Mouse (Mus musculus) small intestine, adult 2 months (tissue): ENCODE data around the gene Arhgap33. TPM values are rescaled to one million over a fixed set of nuclear protein-coding genes. Genes with fewer than 3 reads are reported as not detected.

Source experiments
- H3K27ac ChIP-seq: fragments of 200-500 bp; 2 replicates; pipeline ENCODE4 v1.5.1; 2012; ENCODE audit warnings: low read depth, low read length, control low read depth, inconsistent platforms; ENCODE audit not compliant: insufficient read depth
- H3K27me3 ChIP-seq: fragments of 200-500 bp; 2 replicates; pipeline ENCODE4 v1.6.1; 2012; ENCODE audit warnings: mild to moderate bottlenecking, moderate library complexity, low read length, inconsistent platforms; ENCODE audit not compliant: control insufficient read depth, insufficient read depth
- H3K36me3 ChIP-seq: fragments of 200-500 bp; 2 replicates; pipeline ENCODE4 v1.6.1; 2012; ENCODE audit warnings: mild to moderate bottlenecking, low read length, control low read depth, inconsistent platforms; ENCODE audit not compliant: control insufficient read depth, insufficient read depth
- H3K4me1 ChIP-seq: fragments of 200-500 bp; 2 replicates; pipeline ENCODE4 v1.6.1; 2012; ENCODE audit warnings: low read length, inconsistent platforms, mixed read lengths; ENCODE audit not compliant: control insufficient read depth, insufficient read depth, insufficient read length
- H3K4me3 ChIP-seq: fragments of 200-500 bp; 2 replicates; pipeline ENCODE4 v1.5.1; 2012; ENCODE audit warnings: low read depth, mild to moderate bottlenecking, control low read depth, inconsistent platforms, low read length, moderate library complexity
- CTCF ChIP-seq: fragments of 200-500 bp; IDR thresholded peaks from 2 replicates; pipeline ENCODE4 v1.5.1; 2012; ENCODE audit warnings: low read depth, mild to moderate bottlenecking, control low read depth, inconsistent platforms, low read length, moderate library complexity, mixed read lengths; ENCODE audit not compliant: insufficient replicate concordance, insufficient read length; ENCODE audit errors: extremely low read depth
- POLR2A ChIP-seq: fragments of 200-500 bp; IDR thresholded peaks from 2 replicates; pipeline ENCODE4 v1.6.1; 2012; ENCODE audit warnings: low read depth, mild to moderate bottlenecking, control low read depth, inconsistent platforms, low read length, moderate library complexity
- WGBS: fragments of 180-500 bp; shearing (Covaris S2); methylation state at CpG from one replicate; pipeline ENCODE4 v1.1.7; 2018; 5-methylcytosine and 5-hydroxymethylcytosine counted together
- polyA plus RNA-seq: library from polyadenylated mRNA; depleted of rRNA; stranded (reverse); fragments of >200 nt; gene quantifications from 2 replicates; pipeline ENCODE4 v1.2.3, GENCODE M21; 2012; rRNA removed

Arhgap33 gene
- polyA plus RNA-seq, result 8.7 and 12.0 TPM in 2 replicates

- TF ChIP-seq CTCF (no peak), POLR2A (no peak; the same call in 1 of the 2 replicates)
- 2% methylated on average over 80 of the region's 84 CpGs for WGBS
Measured at GRCm38 (mm10) chr7:30534633-30535577, at the start of gene Arhgap33. TSS of gene Arhgap33 (minus strand) at chr7:30535060.

DNA sequence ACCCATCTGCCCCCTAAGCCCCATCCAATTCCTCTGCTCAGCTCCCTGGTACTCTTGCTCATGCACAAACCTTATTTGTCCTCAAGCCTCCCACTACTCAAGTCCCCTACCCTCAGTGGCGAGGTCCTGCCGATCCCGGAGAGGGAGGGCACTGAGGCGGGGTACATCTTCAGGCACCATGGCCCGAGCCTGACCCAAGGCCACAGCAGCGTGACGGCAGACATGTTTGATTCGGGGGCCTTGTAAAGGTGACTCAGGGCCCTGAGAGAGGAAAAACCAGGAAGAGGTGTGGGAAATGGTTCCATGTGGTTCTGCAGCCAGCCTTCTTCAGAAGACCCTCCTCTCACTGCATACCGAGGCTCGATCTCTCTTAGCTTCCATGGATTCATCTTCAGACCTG is 49.5 kb upstream of the Arhgap33 start:
- WGBS, result 95% methylated on average over 10 of the region's 10 CpGs
- H3K4me1 ChIP-seq, result peaks cover 3% of the 10 kb centered on the region; the same call in 1 of the 2 replicates
- no peak overlapping the region for H3K27ac ChIP-seq
- H3K4me3 ChIP-seq, result no peak overlapping the region
- peaks cover 67% of the 10 kb centered on the region for H3K36me3 ChIP-seq
- TF ChIP-seq POLR2A, result no peak
- TF ChIP-seq CTCF, result no peak
- H3K27me3 ChIP-seq, result no peaks in the 10 kb centered on the region

More at GRCm38 (mm10) chr7:30534633-30535577, at the start of gene Arhgap33:
- H3K27ac ChIP-seq, result no peak within 1 kb of the TSS
- peaks cover 2% of the 10 kb centered on the region; the same call in 1 of the 2 replicates for H3K36me3 ChIP-seq
- peak within 1 kb of the TSS; percentile 96 for H3K4me3 ChIP-seq
- peaks cover 5% of the 10 kb centered on the region for H3K4me1 ChIP-seq
- H3K27me3 ChIP-seq, result no peaks in the 10 kb centered on the region

DNA sequence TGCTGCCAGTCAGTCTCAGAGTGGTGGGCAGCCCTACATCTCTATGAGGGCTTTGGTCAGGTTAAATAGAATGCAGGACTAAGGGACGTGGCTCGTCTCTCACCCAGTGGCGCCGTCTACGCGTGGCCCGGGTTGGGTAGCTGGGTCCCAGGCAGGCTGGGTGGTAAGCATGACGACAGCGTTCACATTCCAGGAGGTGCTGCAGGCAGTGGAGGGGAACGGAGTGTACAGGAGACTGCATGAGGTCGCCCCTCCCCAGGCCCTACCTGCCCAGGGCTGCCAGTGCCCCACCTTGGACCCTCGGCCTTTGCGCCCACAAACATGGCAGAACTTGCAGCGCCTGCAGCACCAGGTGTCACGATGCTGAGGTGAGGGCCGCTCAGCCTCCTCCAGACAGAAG is 46.7 kb upstream of the Arhgap33 start:
- TF ChIP-seq CTCF, result no peak
- no peak overlapping the region for H3K27ac ChIP-seq
- WGBS, result 95% methylated on average over 16 of the region's 16 CpGs
- no peak overlapping the region for H3K4me3 ChIP-seq
- H3K27me3 ChIP-seq, result no peaks in the 10 kb centered on the region
- no peaks in the 10 kb centered on the region for H3K4me1 ChIP-seq
- H3K36me3 ChIP-seq, result peaks cover 93% of the 10 kb centered on the region

DNA sequence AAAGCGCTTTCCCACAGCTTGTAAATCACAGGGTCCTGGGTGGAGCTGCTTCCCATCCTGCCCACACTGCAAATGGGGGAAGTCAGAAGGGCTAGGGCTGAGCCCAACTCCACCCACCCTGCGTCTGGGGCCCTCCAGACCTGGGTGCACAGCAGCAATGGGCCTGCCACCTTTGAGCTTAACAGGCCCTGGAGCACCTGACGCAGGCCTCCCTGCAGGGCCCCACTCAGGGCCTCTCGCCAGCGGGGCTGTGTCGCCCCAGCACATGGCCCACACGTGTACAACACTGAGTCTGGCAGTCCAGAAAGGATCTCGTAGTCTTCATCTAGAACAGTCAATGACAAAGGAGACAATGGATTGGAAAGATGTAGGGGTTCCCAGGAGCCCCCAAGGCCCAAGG is 45.1 kb upstream of the Arhgap33 start:
- 81% methylated on average over 8 of the region's 8 CpGs for WGBS
- H3K27ac ChIP-seq, result no peak overlapping the region
- H3K36me3 ChIP-seq, result peaks cover 95% of the 10 kb centered on the region
- H3K4me3 ChIP-seq, result no peak overlapping the region
- no peaks in the 10 kb centered on the region for H3K4me1 ChIP-seq
- TF ChIP-seq CTCF (no peak), POLR2A (no peak)
- no peaks in the 10 kb centered on the region for H3K27me3 ChIP-seq

DNA sequence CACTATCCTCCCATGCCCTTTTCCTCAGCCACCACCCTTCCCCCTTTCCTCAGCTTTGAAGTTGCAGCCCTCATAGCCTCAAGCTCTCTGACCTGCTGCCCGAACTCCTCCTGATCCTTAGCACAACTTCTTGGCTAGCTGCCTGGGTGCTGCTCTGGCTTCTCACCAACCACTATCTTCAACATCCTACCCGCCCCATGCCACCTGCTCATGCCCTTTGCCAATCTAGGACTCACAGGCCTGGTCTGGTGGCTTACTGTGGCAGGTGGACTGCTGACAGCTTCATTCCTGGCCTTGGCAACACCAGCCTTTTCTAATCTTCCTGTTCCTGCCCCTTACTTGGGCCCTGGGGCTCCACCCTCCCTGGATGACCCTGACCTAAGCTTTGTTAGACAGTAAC is 38.1 kb upstream of the Arhgap33 start:
- H3K4me1 ChIP-seq, result no peaks in the 10 kb centered on the region
- 16% methylated on average over 2 of the region's 2 CpGs for WGBS
- no peaks in the 10 kb centered on the region for H3K27me3 ChIP-seq
- TF ChIP-seq POLR2A, result no peak
- TF ChIP-seq CTCF, result no peak
- H3K4me3 ChIP-seq, result no peak overlapping the region
- H3K27ac ChIP-seq, result peak overlapping the region; percentile 13; the same call in 1 of the 2 replicates
- peaks cover 86% of the 10 kb centered on the region for H3K36me3 ChIP-seq

DNA sequence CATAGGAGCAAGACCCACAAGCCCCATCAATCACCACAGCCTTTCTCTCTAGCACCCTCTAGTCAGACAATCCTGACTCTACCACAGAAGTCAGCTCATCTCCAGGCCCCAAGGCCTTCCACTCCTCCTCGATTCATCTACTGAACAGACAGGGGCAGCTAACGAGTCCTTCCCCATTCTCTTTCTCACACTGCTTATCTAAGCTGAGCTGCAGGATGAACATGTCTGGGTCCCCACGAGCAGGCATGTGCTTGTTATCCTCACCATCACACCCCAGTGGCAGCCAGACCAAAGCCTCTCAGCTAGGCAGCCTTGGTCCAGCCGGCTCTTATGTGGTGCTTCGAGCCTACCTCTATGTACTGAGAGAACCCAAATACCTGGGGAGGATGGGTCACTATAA is 37.5 kb upstream of the Arhgap33 start:
- WGBS, result 35% methylated on average over 5 of the region's 5 CpGs

GRCm38 (mm10) chr7:30567555-30567954 is 32.7 kb upstream of the Arhgap33 start:
- no peak overlapping the region for H3K4me3 ChIP-seq
- H3K27me3 ChIP-seq, result no peaks in the 10 kb centered on the region
- no peak overlapping the region for H3K27ac ChIP-seq
- H3K36me3 ChIP-seq, result peaks cover 43% of the 10 kb centered on the region
- TF ChIP-seq POLR2A (no peak), CTCF (no peak)
- peaks cover 4% of the 10 kb centered on the region; the same call in 1 of the 2 replicates for H3K4me1 ChIP-seq
- WGBS, result 86% methylated on average over 11 of the region's 11 CpGs

More for the DNA sequence above, 37.5 kb upstream of the Arhgap33 start:
- no peaks in the 10 kb centered on the region for H3K27me3 ChIP-seq
- no peak overlapping the region for H3K4me3 ChIP-seq
- TF ChIP-seq CTCF, result no peak
- no peak for TF ChIP-seq POLR2A
- no peaks in the 10 kb centered on the region for H3K4me1 ChIP-seq
- H3K27ac ChIP-seq, result peak overlapping the region; percentile 3; the same call in 1 of the 2 replicates
- peaks cover 84% of the 10 kb centered on the region for H3K36me3 ChIP-seq
